Mouse (Mus musculus) c-Kit-positive CD71-positive TER-119-negative erythroid progenitor cells, embryonic 14.5 days (primary cell): ENCODE data around the gene Heg1.

ENCODE experiments used
- DNase-seq: peaks from one replicate; pipeline ENCODE4 v3.0.0-alpha.2; 2013; ENCODE audit warnings: low read depth

The Heg1 gene

DNA sequence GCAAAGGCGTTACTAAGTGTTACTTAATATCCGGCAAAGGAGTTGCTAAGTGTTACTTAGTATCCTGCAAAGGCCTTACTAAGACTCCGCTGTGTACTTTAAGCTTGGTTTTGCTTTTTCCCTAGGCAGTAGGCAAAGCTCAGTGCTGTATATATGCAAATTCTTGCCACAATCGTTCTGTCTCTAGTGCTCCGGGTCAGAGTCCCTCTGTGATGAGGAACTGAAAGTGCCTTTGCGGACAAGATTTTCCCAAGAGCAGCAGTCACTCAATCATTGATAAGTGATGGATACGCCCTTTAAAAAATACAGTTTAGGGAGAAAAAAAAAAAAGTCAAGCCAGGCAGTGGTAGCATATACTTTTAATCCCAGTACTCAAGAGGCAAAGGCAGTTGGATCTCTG lies 61.3 kb downstream of the Heg1 start:
- DNase-seq = no peak

DNA sequence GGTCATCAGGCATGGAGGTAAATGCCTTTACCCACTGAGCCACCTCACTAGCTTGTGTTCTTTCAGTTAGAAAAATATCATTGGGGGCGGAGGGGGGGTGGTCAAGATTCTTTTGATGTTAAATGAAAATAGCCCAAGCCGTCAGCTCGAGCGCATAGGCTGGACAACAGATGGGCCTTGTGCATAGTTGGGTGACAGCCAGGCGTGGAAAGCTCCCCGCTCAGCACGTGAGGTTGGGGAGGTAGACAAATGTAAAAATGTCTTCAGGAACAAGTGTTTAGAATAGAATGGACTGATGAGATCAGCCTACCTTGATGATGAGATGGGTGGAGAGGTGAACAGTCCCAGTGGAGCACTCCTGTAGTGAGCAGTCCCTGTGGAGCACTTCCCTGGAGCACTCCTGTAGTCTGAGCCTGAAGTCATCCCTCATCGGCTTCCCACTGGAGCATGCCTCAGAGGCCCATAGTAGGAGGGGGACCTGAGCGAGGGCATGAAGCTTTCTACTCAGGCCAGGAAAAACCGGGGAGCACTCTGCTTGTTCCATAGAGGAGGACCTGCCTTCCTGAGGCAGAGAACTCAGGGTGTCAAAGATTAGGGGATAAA lies 62.0 kb downstream of the Heg1 start:
- no peak for DNase-seq

DNA sequence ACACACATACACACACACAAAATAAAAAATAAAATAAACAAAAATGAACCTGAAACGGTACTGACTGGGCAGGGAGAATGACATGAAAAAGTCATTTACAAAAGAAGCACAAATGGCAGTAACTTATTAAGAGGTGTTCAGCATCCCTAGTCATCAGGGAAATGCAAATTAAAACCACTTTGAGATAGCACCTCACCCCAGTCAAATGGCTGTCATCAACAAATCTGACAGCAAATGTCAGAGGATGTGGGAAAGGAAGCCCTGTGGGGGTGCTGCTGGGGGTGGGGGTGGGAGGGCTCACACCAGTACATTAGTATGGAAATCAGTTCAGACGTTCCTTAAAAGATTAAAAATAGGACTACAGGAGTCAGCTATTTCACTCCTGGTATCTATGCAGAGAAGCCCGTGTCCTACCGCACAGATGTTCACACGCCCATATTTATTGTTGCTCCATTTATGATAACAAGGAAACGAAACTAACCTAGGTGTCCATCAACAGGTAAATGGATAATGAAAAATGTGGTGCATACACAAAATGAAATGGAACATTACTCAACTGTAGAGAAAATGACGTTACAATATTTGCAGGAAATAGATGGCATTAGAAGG lies 63.3 kb downstream of the Heg1 start:
- no peak for DNase-seq

DNA sequence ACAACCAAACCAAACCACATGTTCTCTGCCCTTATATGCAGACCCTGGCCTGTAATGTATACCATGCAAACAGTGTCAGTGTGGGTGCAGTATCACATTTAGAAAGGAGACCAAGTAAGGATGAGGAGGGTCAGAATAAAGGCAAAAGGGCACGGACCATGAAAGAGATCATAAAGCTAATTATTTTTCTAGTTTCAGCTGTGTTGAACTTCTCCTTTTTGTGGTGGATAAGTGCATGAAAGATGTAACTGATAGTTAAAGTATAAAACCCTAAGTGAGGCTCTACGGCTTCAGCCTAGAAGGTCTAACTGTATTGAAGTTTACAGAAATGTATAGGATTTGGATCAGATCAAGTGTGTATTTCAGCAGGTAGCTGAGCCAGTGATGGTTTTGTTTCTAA lies 63.8 kb downstream of the Heg1 start:
- DNase-seq = no peak

DNA sequence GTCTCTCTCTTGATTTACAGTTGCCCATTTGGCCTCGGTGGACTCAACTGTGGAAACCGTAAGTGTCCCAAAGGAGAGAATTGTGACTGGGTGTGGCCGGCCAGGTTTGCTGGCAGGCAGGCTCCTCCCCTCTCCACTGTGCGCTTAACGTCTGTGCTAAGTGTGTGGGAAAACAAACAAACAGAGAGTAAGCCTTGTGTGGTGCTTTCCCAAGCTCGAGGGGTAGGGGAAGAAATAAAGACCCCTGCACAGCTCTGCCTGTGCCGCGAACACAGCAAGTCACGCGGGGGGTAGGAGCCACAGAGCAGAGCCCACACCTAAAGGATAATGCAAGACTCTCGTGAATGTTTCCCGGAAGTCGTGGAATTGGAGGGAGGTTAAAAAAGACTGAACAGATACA lies 67.0 kb downstream of the Heg1 start:
- DNase-seq = no peak

DNA sequence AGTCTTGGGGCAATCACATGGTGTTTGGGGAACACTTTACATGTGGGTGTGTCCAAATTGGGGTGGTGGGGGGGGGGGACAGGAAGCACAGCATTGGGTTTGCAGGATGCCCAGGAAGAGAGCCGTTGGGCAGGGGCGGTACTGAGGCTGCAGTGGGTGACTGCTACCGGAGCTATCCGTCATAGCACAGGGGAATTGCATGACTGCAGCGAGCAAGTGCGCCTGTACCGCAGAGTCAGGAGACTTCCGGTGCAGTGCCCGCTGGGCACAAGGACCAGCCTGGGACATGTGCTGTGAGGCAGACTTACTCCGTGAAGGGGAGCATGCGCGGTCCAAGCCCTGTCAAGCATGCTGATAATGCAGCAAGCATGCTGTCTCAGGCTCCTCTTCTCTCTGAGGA lies 67.4 kb downstream of the Heg1 start:
- no peak for DNase-seq

DNA sequence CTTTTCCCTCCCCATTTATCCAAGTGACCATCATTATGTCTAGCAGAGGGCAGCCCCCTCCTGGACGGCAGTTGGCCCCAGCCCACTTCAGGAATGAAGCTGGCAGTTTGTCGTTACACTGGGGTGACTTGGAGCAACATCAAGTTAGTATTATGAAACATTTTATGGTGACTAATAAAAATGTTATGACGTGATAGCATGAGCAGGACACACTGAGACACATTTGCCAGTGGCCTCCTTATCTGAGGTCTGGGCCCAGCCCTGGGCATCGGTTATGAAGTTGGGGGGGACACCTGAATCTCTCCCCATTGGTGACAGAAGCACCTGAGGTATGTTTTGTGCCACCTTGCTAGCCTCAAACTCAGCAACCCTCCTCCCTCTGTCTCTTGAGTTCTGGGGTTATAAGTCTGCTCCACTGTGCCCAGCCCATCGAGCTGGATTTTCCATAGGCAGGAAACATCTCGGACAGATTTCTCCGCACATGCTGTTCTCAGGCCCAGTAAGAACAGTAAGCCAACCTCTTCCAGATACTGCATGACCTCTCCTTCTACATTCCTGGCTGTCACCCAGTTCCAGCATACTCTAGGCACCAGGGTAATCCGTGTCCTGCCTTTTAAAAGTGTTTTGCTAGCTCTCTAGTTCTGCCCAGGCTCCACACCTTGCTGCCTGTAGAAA lies 68.9 kb downstream of the Heg1 start:
- DNase-seq = no peak

DNA sequence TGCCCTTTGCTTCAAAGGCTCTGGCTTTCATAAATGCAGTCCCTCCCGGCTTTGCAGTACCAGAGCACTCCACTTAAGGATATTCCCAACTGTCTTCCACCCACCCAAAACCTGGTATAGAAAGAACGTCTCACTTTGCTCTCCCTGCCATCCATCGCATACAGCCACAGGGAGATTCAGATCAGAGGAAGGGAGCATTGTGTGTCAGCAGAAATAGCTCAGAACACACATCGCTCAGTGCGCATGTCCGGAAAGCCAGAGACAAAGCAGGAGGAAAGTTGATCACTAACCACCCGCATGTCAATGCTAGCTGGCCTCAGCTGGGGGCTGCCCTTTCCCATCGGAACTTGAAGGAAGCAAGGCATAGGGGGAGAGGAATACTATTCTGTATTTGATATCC lies 71.1 kb downstream of the Heg1 start:
- DNase-seq = no peak

DNA sequence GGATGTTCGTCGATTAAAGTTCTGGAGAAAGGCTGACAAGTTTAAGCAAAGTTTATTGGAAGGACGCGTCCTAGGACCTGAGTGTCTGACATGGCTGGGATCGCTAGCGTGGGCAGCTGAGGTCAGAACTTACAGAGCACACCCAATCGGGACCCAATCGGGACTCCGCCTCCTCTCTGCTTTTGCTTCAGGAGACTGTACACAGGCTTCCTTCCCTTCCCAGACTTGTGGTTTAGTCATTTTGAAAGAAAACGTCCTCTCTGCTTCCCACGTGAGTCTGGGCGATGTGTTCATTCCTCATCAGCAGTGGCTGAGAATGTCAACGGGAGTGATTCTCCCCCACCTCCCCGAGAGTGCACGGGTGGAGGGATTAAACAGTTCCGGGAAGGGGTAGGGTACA lies 71.8 kb downstream of the Heg1 start:
- no peak for DNase-seq

DNA sequence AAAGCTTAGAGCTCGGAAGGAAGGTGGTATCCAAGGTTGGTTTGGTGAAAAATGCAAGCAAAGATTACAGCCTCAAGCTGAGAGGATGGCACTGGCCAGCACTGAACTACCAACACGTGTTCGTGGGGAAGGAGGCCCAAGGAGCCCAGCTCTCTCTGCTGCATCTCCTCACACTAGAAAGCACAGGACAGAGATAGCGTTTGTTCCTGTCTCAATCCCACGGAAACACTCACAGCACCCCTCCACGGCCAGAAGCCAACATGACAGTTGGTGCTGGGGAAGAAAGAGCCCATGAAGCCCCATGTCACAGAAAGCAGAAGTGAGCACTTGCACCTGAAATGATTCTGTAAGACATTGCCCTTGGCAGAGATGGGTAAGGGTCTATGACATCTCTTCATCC lies 72.2 kb downstream of the Heg1 start:
- no peak for DNase-seq

DNA sequence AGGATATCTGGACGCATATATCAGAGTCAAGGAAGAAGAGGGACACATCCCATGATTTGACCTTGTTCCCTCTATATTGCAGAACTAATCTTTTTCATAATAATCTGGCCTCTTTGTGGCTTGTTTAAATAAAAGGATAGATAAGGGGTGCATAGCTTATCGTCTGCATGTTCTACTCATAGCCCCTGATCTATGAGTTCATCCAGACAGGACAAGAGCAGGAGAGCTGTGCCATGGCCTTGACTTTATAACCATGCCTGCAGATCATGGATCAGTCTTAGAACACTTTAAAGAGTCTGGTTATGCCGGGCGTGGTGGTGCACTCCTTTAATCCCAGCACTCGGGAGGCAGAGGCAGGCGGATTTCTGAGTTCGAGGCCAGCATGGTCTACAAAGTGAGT lies 75.0 kb downstream of the Heg1 start:
- no peak for DNase-seq

DNA sequence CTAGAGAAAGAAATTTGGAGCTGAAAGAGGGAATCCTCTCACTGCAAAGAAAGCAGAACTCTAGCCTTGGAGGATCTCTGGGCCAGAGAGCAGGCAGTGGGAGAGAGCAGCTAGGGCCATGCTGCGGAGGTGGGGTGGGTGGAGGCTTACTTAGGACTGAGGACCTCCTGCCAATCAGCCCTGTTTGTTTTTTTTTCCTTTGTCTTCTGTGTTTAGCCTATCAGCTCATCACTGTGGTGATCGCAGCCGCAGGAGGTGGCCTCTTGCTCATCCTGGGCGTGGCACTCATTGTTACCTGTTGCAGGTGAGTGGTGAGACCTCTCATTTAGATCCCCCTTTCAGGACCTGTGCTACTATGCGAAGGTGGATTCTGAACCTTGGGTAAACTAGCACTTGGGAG lies 76.4 kb downstream of the Heg1 start:
- DNase-seq = no peak

DNA sequence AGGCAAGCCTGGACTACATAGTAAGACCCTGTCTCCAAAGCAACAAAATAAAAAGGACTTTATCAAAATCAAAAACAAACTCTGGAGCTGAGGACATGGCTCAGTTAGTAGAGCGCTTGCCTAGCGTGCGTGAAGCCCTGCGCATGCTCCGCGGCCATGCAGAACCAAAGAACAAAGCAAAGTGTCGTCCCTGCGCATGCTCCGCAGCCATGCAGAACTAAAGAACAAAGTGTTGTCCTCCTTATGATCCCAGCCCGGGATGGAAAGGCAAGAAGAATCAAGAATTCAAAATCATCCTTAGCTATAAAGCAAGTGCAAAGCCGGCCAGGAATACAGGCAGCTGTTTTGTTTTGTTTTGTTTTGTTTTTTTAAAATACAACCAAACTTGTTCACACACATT lies 76.8 kb downstream of the Heg1 start:
- DNase-seq = no peak

DNA sequence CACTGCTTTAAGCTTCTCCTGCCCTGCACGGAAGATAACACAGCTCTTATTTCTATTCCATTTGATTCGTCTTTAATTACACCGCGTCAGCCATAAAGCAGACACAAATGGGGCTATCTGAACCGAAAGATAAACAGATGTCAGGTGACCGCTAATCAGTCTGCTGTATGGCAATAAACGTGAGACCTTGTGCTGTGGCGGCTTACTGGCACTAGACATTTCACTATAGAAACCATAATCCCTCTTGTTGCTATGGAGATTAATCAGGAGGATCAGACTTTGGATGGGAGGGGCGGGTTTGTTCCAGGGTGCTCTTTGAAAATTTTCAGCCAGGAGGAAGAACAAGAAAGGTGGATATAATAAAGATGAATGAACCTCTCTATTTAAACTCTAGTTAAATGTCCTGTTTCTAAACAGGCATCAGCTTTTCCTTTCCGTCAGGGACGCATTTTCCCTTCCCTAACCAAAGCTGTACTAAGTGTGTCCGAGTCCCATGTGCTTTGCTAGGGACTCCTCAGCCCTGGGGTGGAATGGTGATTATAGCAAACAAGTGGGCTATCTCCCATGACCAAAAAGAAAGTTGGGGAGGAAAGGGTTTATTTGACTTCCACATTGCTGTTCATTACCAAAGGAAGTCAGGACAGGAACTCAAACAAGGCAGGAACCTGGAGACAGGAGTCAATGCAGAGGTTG lies 80.5 kb downstream of the Heg1 start:
- DNase-seq = no peak

DNA sequence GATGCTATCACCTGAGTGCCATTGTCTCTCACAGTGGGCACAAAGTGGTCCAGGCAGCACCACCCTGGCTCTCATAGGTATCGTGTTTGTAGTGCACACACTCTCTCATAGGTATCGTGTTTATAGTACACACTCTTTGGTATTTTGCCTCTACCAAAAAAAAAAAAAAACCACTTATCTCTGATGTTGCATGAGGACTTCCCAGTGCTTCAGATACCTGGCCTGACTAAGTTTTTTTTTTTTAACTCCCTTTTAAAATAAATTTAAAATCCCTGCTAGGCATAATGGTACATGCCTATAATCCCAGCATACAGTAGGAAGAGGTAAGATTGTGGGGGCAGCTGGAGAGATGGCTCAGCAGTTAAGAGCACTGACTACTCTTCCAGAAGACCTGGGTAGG lies 81.3 kb downstream of the Heg1 start:
- DNase-seq = no peak

DNA sequence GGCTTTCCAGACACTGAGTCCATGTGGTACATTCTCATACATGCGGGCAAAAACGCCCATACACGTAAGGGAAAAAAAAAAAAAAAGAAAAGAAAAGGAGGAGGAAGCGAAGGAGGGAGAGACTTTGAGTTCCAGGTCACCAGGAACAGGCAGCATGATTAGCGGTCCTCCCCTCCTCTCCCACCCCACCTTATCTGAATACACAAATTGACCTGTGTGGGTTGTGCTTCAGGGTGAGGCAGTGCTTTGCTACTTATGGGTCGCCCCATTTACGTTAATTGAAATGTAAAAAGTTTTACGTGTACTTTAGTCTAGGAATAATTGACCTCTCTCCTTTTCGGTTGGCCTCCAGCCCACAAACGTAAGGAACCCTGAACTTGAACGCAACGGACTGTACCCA lies 82.1 kb downstream of the Heg1 start:
- DNase-seq = no peak

DNA sequence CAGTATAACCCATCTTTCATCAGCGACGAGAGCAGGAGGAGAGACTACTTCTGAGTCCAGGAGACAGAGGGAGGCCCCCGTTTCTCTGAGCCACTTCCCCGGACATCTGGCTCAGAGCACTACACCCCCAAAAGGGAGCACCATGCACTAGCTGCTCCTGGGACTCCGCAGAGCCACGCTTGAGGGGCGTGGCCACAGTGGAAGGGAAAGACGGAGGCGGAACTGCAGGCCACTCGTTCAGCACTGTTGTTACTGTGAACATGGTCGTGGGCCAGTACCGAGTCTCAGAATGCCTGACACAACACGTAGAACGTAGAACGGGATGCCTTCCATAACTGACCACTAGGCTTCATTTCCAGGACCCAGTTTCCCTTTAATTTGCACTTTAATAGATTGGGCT lies 82.6 kb downstream of the Heg1 start:
- no peak for DNase-seq

DNA sequence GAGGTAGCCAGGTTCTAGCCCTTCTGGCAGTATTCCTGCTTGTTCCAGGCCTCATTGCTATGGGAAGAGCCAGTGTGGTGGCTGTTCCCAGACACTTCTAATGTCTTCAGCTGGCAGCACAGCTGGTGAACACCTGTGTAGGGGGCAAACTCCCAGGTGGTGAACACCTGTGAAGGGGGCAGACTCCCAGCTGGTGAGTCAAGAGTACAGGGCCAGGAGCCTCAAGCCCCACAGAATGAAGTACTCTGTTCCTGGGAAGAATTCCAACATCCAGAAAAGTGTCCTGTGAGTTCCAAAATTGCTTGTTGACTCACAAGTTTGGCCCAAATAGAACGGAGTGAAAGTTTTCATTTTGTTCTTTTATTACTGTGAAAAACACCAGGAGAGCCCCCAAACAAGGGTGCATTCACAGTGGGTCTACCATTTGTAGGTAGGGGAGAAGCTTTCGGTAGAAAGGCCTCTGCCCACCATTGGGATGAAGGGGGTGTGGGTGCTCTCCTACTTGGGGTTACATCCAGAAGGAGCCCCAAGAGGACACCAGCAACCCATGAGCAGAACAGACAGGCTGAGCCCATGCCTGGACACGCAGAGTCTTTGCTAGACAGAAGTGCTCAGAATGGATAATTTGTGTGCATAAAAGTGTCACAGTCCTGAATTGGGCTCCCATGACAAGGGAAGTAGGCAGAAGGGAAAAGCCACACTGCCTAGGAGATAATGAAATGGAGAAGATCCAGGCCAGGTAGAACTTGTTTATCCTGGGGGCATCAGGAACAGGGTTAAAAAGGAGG lies 84.5 kb downstream of the Heg1 start:
- no peak for DNase-seq

DNA sequence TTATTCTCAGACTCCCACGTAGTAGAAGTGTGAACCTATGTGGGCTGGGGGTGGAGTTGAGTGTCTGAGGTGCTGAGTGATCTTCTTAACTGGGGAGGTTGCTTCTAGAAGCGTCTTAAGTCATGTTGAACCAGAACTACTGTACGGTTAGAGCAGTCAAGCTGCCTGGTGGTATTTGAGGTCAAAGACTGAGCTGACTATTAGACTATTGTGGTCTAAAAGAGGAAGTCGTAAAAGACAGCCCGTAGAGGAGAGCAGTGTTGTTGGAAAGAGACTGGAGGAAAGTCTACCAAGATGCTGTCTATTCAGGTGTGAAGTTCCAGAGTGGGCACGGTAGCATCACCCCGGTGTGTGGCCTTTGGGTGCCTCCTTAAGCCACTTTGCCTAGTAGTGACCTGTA lies 85.7 kb downstream of the Heg1 start:
- no peak for DNase-seq

DNA sequence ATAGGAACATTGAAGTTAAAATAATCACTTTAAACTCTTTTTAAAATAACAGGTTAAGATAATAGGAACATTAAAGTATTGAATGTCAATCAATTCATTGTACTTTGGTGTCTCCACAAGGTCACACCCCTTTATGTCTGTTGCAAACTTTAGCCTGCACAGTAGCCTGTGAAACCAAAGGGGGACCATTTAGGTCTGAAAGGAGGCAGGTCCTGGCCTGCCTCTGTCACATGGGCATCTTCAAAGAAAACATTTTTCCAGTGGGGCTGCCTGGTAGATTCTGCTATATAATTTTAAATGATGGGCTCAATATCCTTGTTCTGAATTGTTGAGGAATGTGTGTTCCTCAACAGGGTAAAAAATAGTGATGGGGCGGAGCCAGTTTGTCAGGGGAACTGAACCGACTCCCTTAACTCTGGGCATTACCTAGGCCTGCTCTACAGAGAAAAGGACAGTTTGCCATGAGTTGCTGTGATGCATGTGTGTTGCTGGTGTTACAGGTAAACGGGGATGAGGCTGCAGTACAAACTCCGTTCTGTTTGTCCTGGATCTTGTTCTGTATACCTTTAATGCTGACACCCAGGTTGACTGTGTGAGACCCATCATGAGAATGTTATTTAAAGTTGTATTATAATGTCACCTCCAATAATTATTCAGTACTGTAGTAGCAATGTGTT lies 86.7 kb downstream of the Heg1 start:
- no peak for DNase-seq

DNA sequence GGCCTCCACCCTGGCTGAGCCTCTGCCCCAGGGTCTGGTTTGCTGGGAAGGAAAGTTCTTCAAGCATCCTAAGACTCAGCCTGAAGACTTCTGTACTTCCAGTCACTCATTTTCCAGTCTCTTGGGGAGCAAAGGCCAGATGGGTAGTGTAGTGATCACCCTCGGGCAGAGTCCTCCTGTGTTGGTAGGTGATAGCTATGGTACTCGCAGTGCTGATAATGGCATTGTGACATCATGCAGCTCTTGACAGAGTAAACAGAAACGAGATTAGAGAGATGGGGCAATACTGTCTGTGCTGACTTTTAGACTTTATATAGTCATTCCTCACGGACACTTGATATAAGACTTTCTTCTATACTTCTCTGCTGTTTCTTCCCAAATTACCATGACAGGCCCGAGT lies 88.6 kb downstream of the Heg1 start:
- DNase-seq = no peak

DNA sequence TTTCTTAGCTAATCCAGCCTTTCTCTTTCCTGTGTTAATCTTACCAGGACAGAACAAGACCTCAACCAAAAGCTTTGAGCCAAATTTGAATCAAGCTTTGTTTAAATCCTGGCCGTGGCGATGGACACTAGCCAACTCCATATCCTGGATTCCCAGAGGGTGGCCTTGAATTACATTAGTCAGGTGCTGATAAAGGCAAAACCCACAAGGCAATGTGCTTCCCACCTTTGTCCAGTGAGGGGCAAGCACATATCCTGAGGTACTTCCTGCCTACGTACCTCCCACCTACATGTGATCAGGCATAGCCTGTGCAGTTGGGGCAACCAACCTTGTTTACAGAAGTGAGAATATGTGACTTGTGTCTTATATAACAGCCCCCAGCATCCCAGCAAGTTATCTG lies 90.8 kb downstream of the Heg1 start:
- DNase-seq = no peak
